Mouse (Mus musculus): ENCODE data around the gene Lepr.
"Not testable (repeated sequence)": the region's sequence is repeated elsewhere in the genome, so short reads cannot be mapped to it uniquely, and the experiment has no call there.

Lepr gene

DNA sequence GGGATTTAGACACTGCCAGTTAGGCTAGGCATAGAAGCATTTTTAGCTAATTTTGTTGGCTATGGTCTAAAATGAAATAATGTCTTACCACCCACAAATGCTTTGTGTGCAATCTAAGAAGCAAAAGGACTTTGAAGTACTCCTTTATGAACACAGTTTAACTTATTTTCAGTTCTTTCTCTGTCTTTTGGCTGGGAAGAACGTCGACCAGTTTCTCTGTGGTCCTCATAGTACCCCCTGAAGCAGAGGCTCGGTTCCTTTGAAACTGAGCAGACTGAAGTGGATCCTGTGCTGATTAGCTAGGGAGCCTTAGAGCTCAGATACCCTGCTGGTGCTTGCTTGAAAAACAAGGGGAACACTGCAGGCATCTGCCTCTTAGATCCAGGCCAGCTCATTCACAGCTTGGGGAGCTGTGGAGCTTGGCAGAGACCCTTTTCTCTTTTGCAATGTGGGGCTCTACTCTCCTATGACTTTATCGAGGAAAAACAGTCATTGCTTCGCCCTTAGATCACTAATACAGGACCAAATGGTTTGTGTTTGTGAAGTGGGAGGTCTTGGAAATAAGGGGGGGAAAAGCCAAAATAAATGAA, 1.9 kb downstream of the Lepr start:
- DNase-seq = peak; percentile 59

DNA sequence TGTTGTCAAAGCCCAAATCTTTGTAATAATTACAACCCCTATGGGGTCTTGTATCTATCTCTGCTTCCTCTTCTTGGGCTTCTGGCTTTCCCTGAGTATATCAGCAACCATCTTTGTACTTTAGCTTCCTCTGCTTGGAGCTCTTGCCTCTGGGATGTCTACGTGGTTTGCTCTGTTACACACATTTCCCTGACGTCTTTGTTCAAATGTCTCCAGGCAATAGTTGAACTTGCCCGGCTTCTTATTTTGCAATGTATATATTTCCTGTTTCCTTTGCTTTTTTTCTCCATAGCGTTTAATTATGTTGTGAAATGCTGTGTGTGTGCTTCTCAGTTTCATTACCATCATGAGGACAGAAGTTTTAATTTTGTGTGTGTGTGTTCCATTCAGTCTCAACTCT, 4.5 kb downstream of the Lepr start:
- DNase-seq = no peak

DNA sequence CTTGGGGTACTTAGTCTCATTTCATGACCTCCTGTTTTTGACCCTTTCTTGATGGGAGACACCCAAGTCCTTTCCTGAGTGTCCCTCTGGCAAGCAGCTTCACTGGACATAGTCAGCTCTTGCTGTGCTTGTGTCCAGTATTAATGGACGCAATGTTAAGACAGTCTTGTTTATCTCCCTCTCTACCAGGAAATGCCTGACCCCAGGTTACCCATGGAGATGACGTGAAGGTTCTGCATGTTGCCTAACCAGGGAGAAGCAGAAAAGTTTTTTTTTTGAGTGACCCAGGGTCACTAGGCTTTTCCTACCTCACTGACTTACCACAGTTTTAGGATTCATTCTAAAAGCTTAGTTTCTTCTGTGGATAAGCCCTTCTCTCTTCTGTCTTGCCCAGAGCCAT, 24.8 kb downstream of the Lepr start:
- no peak for DNase-seq

DNA sequence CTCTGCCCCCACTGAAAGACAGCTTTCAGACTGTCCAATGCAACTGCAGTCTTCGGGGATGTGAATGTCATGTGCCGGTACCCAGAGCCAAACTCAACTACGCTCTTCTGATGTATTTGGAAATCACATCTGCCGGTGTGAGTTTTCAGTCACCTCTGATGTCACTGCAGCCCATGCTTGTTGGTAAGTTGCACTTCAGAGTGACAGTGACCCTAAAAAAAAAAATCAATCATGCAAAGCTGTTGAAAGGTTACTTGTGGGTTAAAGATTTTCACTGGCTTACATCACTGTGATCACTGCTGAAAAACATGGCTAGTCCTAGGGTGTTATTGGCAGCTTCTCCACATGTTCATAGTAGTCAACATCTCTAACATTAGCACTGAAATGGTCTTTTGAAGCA, 28.3 kb downstream of the Lepr start:
- no peak for DNase-seq

DNA sequence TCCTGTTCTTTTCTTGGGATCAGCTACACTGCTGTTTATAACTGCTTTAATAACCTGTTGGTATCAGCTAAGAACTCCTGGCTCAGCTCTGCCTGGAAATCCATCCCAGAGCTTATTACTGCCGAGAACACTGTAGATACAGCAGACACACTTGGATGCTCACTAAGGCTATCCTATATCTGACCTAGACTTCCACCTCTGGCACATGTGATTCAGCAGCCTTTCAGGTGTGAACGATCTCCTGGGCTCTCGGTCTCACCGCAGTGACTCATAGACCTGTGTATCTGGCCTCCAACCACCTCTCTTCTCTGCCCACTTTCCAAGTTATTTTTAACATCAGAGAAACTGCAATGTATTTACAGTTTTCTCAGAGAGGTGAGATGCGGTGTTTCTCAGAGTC, 43.3 kb downstream of the Lepr start:
- no peak for DNase-seq

DNA sequence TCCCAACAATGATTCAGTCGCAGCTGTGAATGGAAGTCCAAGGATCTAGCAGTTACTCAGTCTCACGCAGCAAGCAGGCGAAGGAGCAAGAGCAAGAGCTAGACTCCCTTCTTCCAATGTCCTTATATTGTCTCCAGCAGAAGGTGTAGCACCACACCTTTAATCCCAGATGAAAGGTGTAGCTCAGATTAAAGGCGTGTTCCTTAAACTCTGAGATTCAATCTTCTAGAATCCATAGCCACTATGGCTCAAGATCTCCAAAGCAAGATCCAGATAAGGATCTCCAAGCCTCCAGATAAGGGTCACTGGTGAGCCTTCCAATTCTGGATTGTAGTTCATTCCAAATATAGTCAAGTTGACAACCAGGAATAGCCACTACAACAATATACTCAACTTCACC, 126.7 kb downstream of the Lepr start, which contains the start of gene B020004J07Rik:
TSS of gene B020004J07Rik (minus strand) at position 101 of the 400 bp plus-strand sequence.
- not testable (repeated sequence) for DNase-seq

DNA sequence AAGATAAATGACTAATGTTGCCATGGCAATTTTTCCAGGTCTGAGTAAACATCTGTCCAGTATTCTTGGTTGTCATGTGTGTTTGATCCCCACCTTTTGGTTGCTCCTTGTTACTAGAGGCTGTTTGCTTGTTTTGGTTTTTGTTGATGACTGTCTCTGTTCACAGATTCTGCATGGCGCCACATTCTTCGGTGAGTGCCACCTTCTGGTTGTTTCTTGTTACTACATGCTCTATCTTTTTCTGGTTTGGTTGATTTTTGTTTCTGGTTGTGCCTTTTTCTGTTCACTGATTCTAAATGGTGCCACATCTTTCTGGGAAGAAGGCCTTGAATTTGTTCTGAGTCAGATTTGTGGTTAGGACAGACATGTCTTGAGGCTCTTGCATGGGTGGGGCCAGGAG, 133.7 kb downstream of the Lepr start:
- DNase-seq = no peak

DNA sequence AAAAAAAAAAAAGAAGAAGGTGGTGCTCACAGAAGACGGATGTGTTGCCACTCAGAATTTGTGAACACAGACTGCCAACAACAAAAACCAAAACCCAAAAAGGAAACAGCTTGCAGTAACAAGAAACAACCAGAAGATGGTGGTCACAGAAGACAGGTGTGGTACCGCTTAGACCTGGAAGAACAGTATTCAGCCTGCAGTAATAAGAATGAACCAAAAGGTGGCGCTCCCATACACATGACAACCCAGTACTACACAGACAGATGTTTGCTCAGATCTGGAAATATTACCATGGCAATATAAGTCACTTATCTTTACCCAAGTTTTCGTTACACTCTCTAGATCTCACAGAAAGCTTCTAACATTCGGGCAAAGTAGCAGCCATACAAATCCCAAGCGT, 143.7 kb downstream of the Lepr start:
- DNase-seq = peak; percentile 21

DNA sequence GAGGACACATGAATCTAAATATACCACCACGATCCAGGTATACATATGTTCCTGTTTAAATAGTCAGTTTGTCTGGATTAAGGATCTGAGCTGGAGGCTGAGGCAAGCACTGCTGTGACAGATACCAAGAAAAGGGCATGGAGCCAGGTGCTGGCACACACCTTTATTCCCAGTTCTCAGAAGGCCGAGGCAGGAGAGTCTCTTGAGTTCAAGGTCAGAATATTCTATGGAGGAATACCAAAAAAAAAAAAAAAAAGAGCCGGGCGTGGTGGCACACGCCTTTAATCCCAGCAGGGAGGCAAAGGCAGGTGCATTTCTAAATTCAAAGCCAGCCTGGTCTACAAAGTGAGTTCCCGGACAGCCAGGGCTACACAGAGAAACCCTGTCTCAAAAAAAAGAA, 145.1 kb downstream of the Lepr start:
- no peak for DNase-seq

All from lung, postnatal 10 days (tissue).